Mouse (Mus musculus) myocyte (in vitro differentiated cells): ENCODE measurements around the gene Gm5447.

Source experiments
- POLR2A ChIP-seq: IDR thresholded peaks from one replicate; pipeline ENCODE4 v1.6.1; 2011; ENCODE audit warnings: low read depth, mild to moderate bottlenecking, control low read depth, moderate library complexity; ENCODE audit not compliant: insufficient read length
- POLR2AphosphoS2 ChIP-seq: IDR thresholded peaks from one replicate; pipeline ENCODE4 v1.6.1; 2011; ENCODE audit warnings: low read depth, control low read depth; ENCODE audit not compliant: insufficient read length

- TF ChIP-seq POLR2AphosphoS2 (no peak), POLR2A (no peak)
Measured at GRCm38 (mm10) chr13:30949181-30949580, 24.8 kb upstream of the Gm5447 start.
